Mouse (Mus musculus): ENCODE measurements around the gene Cdk11b. TPM values are rescaled to one million over a fixed set of nuclear protein-coding genes. Genes with fewer than 3 reads are reported as not detected.
"Not testable (repeated sequence)": the region's sequence is repeated elsewhere in the genome, so short reads cannot be mapped to it uniquely, and the experiment has no call there.

Gene Cdk11b
- polyA plus RNA-seq, 1 experiment: 113 TPM

DNA sequence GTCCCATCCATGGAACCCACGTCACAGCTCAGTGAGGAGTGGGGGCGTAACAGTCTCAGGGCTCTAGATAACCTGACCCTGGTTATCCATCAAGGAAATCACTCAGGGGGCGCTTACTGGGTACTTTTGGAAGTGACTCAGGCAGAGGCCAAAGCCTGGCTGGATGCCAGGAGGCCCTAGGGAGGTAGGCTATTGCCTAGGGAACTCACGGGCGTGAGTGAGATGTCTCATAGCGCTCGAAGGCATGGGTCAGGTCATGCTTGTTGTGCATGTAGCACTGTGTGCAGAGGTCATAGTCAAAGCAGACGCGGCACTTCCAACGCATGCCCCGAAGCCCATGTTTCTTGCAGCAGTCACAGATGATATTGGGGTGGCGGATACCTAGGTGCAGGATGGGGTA is 36.0 kb downstream of the Cdk11b start:
- no peak overlapping the region for H3K9ac ChIP-seq (ENCODE audit: low read depth, poor library complexity, severe bottlenecking)

DNA sequence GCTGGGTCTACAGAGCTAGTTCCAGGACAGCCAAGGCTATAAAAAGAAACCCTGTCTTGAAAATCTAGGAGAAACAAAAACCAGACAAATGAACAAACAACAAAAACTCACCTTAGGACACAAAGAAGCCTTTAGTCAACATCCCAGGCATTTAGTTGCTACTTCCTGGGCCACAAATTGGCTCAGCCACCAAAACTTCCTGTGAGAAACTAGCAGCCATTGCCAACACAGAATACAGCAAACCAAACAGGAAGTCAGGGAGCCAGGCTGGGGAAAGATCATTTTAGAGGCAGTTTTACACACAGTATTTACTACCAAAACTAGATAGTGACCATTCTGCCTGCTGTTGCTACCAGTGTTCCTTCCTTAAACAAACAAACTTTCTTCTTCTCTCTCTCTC is 42.2 kb downstream of the Cdk11b start:
- H3K27ac ChIP-seq (ENCODE audit: insufficient read depth, low read length): no peak overlapping the region
- no peaks in the 10 kb centered on the region for H3K27me3 ChIP-seq (ENCODE audit: control insufficient read depth, insufficient read depth, low read length, poor library complexity, severe bottlenecking)
- H3K36me3 ChIP-seq (ENCODE audit: control insufficient read depth, insufficient read depth, low read length, poor library complexity, severe bottlenecking): no peaks in the 10 kb centered on the region
- no peaks in the 10 kb centered on the region for H3K9me3 ChIP-seq (replicated peaks; ENCODE audit: control insufficient read depth, insufficient read depth, low read length, poor library complexity, severe bottlenecking)
- H3K9ac ChIP-seq (ENCODE audit: low read depth, poor library complexity, severe bottlenecking): no peak overlapping the region
- TF ChIP-seq EP300 (IDR thresholded peaks at IDR 0.05; ENCODE audit: insufficient read depth, low read depth, low read length): no peak
- TF ChIP-seq CTCF (IDR thresholded peaks at IDR 0.05; ENCODE audit: low read depth, low read length): no peak
- TF ChIP-seq POLR2A (IDR thresholded peaks at IDR 0.05; ENCODE audit: insufficient read depth, low read length): no peak
- peaks cover 3% of the 10 kb centered on the region for H3K4me1 ChIP-seq (ENCODE audit: control insufficient read depth, insufficient read depth, low read length)
- H3K4me3 ChIP-seq (ENCODE audit: low read depth, low read length): no peak overlapping the region

More for the DNA sequence above, 36.0 kb downstream of the Cdk11b start:
- Histone ChIP-seq H3K9me3 (replicated peaks; ENCODE audit: control insufficient read depth, insufficient read depth, low read length, poor library complexity, severe bottlenecking) (no peaks in the 10 kb centered on the region), H3K27me3 (ENCODE audit: control insufficient read depth, insufficient read depth, low read length, poor library complexity, severe bottlenecking) (no peaks in the 10 kb centered on the region), H3K36me3 (ENCODE audit: control insufficient read depth, insufficient read depth, low read length, poor library complexity, severe bottlenecking) (no peaks in the 10 kb centered on the region), H3K4me3 (ENCODE audit: low read depth, low read length) (no peak overlapping the region), H3K27ac (ENCODE audit: insufficient read depth, low read length) (no peak overlapping the region), H3K4me1 (ENCODE audit: control insufficient read depth, insufficient read depth, low read length) (no peaks in the 10 kb centered on the region)
- TF ChIP-seq CTCF (IDR thresholded peaks at IDR 0.05; ENCODE audit: low read depth, low read length): no peak
- no peak for TF ChIP-seq POLR2A (IDR thresholded peaks at IDR 0.05; ENCODE audit: insufficient read depth, low read length)
- TF ChIP-seq EP300 (IDR thresholded peaks at IDR 0.05; ENCODE audit: insufficient read depth, low read depth, low read length): no peak

DNA sequence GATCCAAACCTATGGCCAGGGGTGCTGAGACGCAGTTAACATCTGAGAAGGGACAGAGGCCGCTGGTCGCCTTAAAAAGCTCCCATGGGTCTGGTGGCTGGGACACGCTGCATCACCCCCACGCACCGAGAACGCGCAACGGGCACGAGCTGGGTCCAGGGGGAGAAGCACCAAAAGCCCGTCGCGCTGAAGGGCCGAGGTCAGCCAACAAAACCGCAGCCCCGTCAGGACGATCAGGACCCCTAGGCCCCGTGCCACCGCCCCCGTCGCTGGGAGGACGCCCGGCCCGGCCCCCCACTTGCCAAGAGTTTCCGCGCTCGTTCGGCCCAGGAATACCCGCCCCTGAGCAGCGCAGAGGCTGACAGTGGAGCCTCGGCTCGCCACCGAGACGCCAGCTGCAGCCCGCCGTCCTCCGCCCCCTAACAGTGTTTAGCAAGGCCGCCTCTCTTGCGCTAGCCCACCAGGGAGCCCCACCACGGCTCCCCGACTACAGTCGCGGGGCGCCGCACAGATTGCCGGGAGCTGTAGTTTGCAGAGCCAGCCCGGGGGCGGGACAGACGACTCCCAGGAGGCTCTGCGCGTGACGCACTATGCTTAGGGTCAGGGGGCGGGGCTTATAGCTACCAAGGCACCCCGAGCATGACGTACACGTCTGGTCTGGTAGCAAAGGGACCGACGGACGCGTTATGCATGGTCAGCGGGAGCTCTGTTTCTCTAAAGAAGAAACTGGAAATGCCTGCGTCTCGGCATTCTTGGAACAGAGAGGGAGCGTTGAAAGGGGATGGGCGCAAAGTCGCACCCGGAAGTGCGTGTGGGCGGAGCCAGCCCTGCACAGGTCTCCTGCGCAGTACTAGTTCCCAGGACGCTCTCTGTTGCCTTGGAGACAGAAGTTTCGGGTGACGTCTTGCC is 44.3 kb downstream of the Cdk11b start, which contains the start of gene Mib2:
Mib2 (minus strand) TSS at position 510 of the 909 bp plus-strand sequence.
- Histone ChIP-seq H3K9ac (ENCODE audit: low read depth, poor library complexity, severe bottlenecking) (peak within 1 kb of the TSS; percentile 79), H3K27ac (ENCODE audit: insufficient read depth, low read length) (peak within 1 kb of the TSS; percentile 96), H3K27me3 (ENCODE audit: control insufficient read depth, insufficient read depth, low read length, poor library complexity, severe bottlenecking) (no peaks in the 10 kb centered on the region), H3K4me1 (ENCODE audit: control insufficient read depth, insufficient read depth, low read length) (peaks cover 3% of the 10 kb centered on the region), H3K4me3 (ENCODE audit: low read depth, low read length) (peak within 1 kb of the TSS; percentile 94), H3K36me3 (ENCODE audit: control insufficient read depth, insufficient read depth, low read length, poor library complexity, severe bottlenecking) (no peaks in the 10 kb centered on the region), H3K9me3 (replicated peaks; ENCODE audit: control insufficient read depth, insufficient read depth, low read length, poor library complexity, severe bottlenecking) (no peaks in the 10 kb centered on the region)
- TF ChIP-seq POLR2A (IDR thresholded peaks at IDR 0.05; ENCODE audit: insufficient read depth, low read length) (no peak), CTCF (IDR thresholded peaks at IDR 0.05; ENCODE audit: low read depth, low read length) (no peak), EP300 (IDR thresholded peaks at IDR 0.05; ENCODE audit: insufficient read depth, low read depth, low read length) (peak; percentile 62; the same call in 1 of the 2 replicates)

DNA sequence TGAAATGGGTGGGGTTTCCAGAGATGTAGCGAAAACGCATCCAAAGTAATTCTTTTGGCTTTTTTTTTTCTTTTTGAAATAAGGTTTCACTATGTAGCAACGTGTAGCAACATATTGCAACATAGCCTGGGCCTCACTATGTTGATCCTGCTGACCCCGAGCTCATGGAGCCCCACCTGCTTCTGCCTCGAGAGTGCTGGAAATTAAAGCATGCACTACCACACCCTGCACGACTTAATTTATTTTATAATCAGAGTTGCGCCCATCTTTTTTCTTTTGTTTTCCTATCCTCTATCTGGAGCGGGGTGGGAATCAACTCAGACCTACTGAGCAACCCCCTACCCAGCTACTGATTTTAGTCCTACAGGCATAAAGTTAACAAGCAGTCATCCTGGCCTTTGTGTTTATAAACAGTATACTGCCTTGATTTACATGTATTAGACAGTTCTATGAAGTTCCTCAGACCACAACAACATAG is 45.0 kb downstream of the Cdk11b start:
- Histone ChIP-seq H3K9me3 (replicated peaks; ENCODE audit: control insufficient read depth, insufficient read depth, low read length, poor library complexity, severe bottlenecking) (no peaks in the 10 kb centered on the region), H3K27me3 (ENCODE audit: control insufficient read depth, insufficient read depth, low read length, poor library complexity, severe bottlenecking) (no peaks in the 10 kb centered on the region), H3K27ac (ENCODE audit: insufficient read depth, low read length) (peak overlapping the region; percentile 96), H3K4me1 (ENCODE audit: control insufficient read depth, insufficient read depth, low read length) (peaks cover 3% of the 10 kb centered on the region), H3K4me3 (ENCODE audit: low read depth, low read length) (peak overlapping the region; percentile 94), H3K36me3 (ENCODE audit: control insufficient read depth, insufficient read depth, low read length, poor library complexity, severe bottlenecking) (no peaks in the 10 kb centered on the region), H3K9ac (ENCODE audit: low read depth, poor library complexity, severe bottlenecking) (no peak overlapping the region)
- no peak for TF ChIP-seq POLR2A (IDR thresholded peaks at IDR 0.05; ENCODE audit: insufficient read depth, low read length)
- no peak for TF ChIP-seq CTCF (IDR thresholded peaks at IDR 0.05; ENCODE audit: low read depth, low read length)
- no peak for TF ChIP-seq EP300 (IDR thresholded peaks at IDR 0.05; ENCODE audit: insufficient read depth, low read depth, low read length)

DNA sequence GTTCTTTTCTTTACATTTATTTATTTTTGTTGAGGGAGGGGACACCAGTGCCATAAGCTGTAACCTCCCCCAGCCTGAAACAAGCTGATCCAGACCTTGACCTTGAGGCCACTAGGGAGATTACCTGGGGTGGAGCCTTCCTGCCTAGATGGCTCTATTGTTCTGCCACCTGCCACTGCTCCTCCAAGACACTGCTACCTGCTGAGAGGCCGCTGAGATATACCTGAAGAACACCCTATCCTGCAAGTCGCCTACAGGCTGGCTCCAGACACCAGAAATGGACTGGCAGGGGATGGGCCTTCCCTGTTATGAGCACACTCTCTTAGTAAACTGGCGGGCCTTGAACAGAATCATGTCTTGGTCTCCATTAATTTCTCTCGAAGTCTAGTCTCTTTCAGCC is 45.6 kb downstream of the Cdk11b start:
- H3K27me3 ChIP-seq (ENCODE audit: control insufficient read depth, insufficient read depth, low read length, poor library complexity, severe bottlenecking); H3K4me3 ChIP-seq (ENCODE audit: low read depth, low read length); H3K4me1 ChIP-seq (ENCODE audit: control insufficient read depth, insufficient read depth, low read length); H3K36me3 ChIP-seq (ENCODE audit: control insufficient read depth, insufficient read depth, low read length, poor library complexity, severe bottlenecking); H3K9me3 ChIP-seq (replicated peaks; ENCODE audit: control insufficient read depth, insufficient read depth, low read length, poor library complexity, severe bottlenecking): not testable (repeated sequence)
- Histone ChIP-seq H3K27ac (ENCODE audit: insufficient read depth, low read length) (peak overlapping the region; percentile 98), H3K9ac (ENCODE audit: low read depth, poor library complexity, severe bottlenecking) (peak overlapping the region; percentile 60)
- TF ChIP-seq EP300 (IDR thresholded peaks at IDR 0.05; ENCODE audit: insufficient read depth, low read depth, low read length): peak; percentile 99

DNA sequence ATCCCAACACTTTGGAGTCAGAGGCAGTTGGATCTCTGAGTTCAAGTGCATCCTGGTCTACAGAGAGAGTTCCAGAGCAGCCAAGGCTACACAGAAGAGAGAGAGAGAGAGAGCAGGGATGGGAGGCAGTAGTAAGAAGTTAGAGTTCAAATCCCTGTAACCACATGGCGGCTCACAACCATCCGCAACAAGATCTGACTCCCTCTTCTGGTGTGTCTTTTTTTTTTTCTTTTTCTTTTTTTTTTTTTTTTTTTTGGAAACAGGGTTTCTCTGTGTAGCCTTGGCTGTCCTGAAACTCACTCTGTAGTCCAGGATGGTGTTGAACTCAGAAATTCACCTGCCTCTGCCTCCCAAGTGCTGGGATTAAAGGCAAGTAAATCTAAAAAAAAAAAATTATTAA is 47.4 kb downstream of the Cdk11b start:
- H3K4me3 ChIP-seq (ENCODE audit: low read depth, low read length): no peak overlapping the region

More for the DNA sequence above, 47.4 kb downstream of the Cdk11b start:
- H3K9me3 ChIP-seq (replicated peaks; ENCODE audit: control insufficient read depth, insufficient read depth, low read length, poor library complexity, severe bottlenecking): peaks cover 10% of the 10 kb centered on the region
- H3K9ac ChIP-seq (ENCODE audit: low read depth, poor library complexity, severe bottlenecking): no peak overlapping the region
- peak overlapping the region; percentile 32 for H3K27ac ChIP-seq (ENCODE audit: insufficient read depth, low read length)
- TF ChIP-seq CTCF (IDR thresholded peaks at IDR 0.05; ENCODE audit: low read depth, low read length) (no peak), EP300 (IDR thresholded peaks at IDR 0.05; ENCODE audit: insufficient read depth, low read depth, low read length) (no peak), POLR2A (IDR thresholded peaks at IDR 0.05; ENCODE audit: insufficient read depth, low read length) (no peak)
- no peaks in the 10 kb centered on the region for H3K27me3 ChIP-seq (ENCODE audit: control insufficient read depth, insufficient read depth, low read length, poor library complexity, severe bottlenecking)
- H3K36me3 ChIP-seq (ENCODE audit: control insufficient read depth, insufficient read depth, low read length, poor library complexity, severe bottlenecking): no peaks in the 10 kb centered on the region
- peaks cover 3% of the 10 kb centered on the region for H3K4me1 ChIP-seq (ENCODE audit: control insufficient read depth, insufficient read depth, low read length)
